Mouse (Mus musculus): ENCODE measurements around the gene Kpna4. TPM values are rescaled to one million over a fixed set of nuclear protein-coding genes. Genes with fewer than 3 reads are reported as not detected.
"Not testable (repeated sequence)": the region's sequence is repeated elsewhere in the genome, so short reads cannot be mapped to it uniquely, and the experiment has no call there.

Kpna4 gene
- polyA plus RNA-seq, 1 experiment from 2014 or later, result 34.8 TPM

DNA sequence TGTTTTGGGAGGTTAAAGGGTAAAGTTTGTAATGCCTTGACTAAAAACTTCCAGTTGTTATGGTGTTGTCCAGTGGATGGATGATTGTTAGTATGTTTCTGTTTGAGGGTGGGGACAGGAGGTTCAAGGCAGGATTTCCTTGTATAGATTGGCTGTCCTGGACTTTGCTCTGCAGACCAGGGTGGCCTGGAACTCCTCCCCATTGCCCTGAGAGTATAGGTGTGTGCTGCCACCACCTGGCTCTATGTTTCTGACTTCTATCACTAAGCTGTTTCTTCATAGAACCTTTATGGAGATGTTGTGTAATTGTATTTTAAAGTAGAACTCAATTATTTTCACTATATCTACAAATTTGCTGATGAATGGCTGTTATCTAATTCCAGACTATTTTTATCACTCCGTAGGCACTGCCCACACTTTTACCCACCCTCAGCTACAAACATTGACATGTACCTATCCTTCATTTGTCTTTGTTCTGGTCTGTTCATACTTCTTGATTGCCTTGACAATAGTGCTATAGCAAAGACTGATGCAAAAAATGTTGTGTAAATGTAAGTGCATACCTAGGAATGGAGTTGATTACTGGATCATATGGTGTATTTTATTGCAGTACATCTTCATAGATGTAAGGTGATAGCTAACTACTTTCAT lies 100.7 kb downstream of the Kpna4 start:
- no peak for DNase-seq (ENCODE audit: low spot score)
- H3K36me3 ChIP-seq, result peaks cover 96% of the 10 kb centered on the region
- no peaks in the 10 kb centered on the region for H3K27me3 ChIP-seq (ENCODE audit: insufficient read depth, poor library complexity, severe bottlenecking)
- no peak overlapping the region for H3K27ac ChIP-seq
- no peaks in the 10 kb centered on the region for H3K4me1 ChIP-seq
- no peaks in the 10 kb centered on the region for H3K9me3 ChIP-seq
- WGBS, result 88% methylated on average over 1 of the region's 1 CpGs
- H3K4me3 ChIP-seq, result no peak overlapping the region

DNA sequence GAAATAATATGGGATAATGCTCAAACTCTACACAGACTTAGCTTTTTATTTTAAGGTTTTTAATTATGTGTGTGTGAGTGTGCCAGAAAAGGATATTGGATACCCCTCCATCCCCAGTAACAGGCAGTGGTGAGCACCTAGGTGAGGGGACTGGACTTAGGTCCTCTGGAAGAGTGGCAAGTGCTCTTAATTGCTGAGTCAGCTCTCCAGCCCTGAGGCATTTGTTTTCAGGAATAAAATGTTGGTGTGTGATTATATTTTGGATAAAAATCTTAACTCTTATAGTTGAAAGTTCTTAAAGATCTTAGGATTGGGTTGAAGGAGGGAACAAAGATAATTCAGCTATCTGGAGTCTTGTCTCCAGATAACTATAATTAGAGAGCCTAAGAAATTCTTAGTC lies 106.1 kb downstream of the Kpna4 start:
- Histone ChIP-seq H3K4me3 (no peak overlapping the region), H3K4me1 (no peaks in the 10 kb centered on the region), H3K27ac (no peak overlapping the region), H3K9me3 (no peaks in the 10 kb centered on the region), H3K36me3 (peaks cover 97% of the 10 kb centered on the region), H3K27me3 (ENCODE audit: insufficient read depth, poor library complexity, severe bottlenecking) (no peaks in the 10 kb centered on the region)
- no peak for DNase-seq (ENCODE audit: low spot score)

DNA sequence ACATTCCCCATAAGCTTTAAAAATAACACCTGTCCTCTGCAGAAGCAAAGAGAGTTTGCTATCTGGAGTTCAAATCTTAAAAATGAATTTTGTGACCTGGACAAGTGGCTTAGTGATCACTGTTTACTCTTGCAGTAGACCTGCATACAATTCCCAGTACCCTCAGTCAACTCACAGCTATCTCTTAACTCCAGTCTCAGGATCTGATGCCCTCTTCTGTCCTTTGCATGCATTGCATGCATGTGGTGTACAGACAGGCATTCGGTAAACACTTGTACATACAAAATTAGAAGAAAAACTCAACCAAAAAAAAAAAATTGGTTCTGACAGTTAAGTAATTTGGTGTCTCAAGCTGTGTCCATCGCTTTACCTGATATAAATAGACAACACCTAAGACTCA lies 106.6 kb downstream of the Kpna4 start:
- Histone ChIP-seq H3K4me1 (no peaks in the 10 kb centered on the region), H3K27me3 (ENCODE audit: insufficient read depth, poor library complexity, severe bottlenecking) (no peaks in the 10 kb centered on the region), H3K4me3 (no peak overlapping the region), H3K27ac (no peak overlapping the region), H3K36me3 (peaks cover 95% of the 10 kb centered on the region), H3K9me3 (no peaks in the 10 kb centered on the region)
- no peak for DNase-seq (ENCODE audit: low spot score)
- 95% methylated on average over 2 of the region's 2 CpGs for WGBS

DNA sequence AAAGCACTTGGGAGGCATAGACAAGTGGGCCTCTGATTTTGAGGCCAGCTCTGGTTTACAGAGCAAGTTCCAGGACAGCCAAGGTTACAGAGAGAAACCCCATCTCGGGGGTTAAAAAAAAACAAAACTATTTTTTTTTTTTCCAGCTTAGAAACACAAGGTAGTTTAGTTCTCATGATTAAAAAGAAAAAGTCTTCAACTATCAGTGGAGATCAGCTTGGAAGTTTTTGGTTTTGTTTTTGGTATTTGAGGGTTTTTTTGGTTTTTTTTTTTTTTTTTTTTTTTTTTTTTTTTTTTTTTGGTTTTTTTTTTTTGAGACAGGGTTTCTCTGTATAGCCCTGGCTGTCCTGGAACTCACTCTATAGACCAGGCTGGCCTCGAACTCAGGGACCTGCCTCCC lies 108.3 kb downstream of the Kpna4 start:
- H3K27ac ChIP-seq; H3K27me3 ChIP-seq (ENCODE audit: insufficient read depth, poor library complexity, severe bottlenecking); H3K9me3 ChIP-seq; H3K4me1 ChIP-seq; H3K4me3 ChIP-seq; DNase-seq (ENCODE audit: low spot score): not testable (repeated sequence)
- WGBS, result 90% methylated on average over 2 of the region's 2 CpGs
- H3K36me3 ChIP-seq, result peaks cover 88% of the 10 kb centered on the region

DNA sequence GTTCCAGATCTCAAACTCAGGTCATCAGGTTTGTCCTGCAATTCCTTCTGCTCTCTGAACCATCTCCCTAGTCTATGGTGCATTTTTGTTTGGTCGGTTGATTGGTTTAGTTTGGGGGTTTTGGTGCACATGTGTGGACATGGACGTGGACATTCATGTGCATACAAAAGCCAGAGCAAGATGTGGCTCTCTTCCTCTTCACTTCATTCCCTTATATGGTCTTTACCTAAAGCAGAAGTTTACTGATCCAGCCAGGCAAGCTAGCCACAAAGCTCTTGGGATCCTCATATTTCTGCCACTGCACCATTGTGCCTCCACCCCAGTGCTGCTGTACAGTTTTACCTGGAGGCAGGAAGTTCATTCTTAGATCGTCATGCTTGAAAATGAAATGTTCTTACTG lies 109.7 kb downstream of the Kpna4 start:
- WGBS, result 91% methylated on average over 3 of the region's 3 CpGs
- no peaks in the 10 kb centered on the region for H3K4me1 ChIP-seq
- no peak for DNase-seq (ENCODE audit: low spot score)

More for the DNA sequence above, 109.7 kb downstream of the Kpna4 start:
- H3K27ac ChIP-seq, result no peak overlapping the region
- H3K36me3 ChIP-seq, result peaks cover 86% of the 10 kb centered on the region
- no peaks in the 10 kb centered on the region for H3K9me3 ChIP-seq
- H3K27me3 ChIP-seq (ENCODE audit: insufficient read depth, poor library complexity, severe bottlenecking), result no peaks in the 10 kb centered on the region
- H3K4me3 ChIP-seq, result no peak overlapping the region

Other genes starting within 250 kb of the Kpna4 start
- 8.1 and 9.6 TPM in 2 replicates for gene Ift80, start 122.5 kb downstream of the Kpna4 start, polyA plus RNA-seq (2016; fragmentation: Nextera tagmentation; extraction: Ambion mirVana)
- gene Smc4, start 122.4 kb downstream of the Kpna4 start, polyA plus RNA-seq (2016; fragmentation: Nextera tagmentation; extraction: Ambion mirVana), result 156 and 161 TPM in 2 replicates
- gene Trim59, start 82.4 kb downstream of the Kpna4 start, polyA plus RNA-seq (2016; fragmentation: Nextera tagmentation; extraction: Ambion mirVana), result 105 and 122 TPM in 2 replicates
- gene Arl14, start 95.3 kb upstream of the Kpna4 start, polyA plus RNA-seq (2016; fragmentation: Nextera tagmentation; extraction: Ambion mirVana), result not detected in 2 replicates
- 5.8 and 7.1 TPM in 2 replicates for gene Ppm1l, start 189.7 kb upstream of the Kpna4 start, polyA plus RNA-seq (2016; fragmentation: Nextera tagmentation; extraction: Ambion mirVana)

Measured in heart, embryonic 10.5 days (tissue).